Mouse (Mus musculus) embryonic fibroblast, embryonic 13.5 days (primary cell): Measurements from ENCODE around the gene Prss27.

Experiments
- CTCF ChIP-seq: IDR thresholded peaks from 2 replicates; pipeline ENCODE4 v1.5.1; 2011; ENCODE audit warnings: mild to moderate bottlenecking, control low read depth, low read length, moderate library complexity, borderline replicate concordance; ENCODE audit not compliant: insufficient read depth
- POLR2A ChIP-seq: IDR thresholded peaks from 2 replicates; pipeline ENCODE4 v1.6.1; 2011; ENCODE audit warnings: low read depth, mild to moderate bottlenecking, control low read depth, low read length, moderate library complexity

DNA sequence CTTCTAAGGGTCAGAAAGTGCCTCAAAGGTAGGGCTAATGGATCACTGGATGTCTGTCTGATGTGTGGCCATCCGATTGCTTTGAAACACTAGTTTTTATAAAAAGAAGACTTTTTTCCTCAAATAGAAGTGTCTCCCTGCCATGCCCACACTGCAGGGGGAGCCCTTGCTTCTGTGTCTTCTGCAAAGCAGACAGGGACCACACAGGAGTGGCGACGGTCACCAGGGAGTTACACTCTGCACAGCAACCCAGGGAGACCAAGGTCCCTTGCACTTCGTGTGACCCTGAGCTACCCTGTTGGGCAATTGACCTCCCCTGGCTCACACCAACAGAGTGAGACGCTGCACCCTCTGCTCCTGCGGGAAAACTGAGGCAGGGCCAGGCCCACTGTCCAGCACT, 990 bp upstream of the Prss27 start:
- peak; percentile 24; the same call in 1 of the 2 replicates for TF ChIP-seq CTCF
- TF ChIP-seq POLR2A, result no peak
